Mouse (Mus musculus) hindlimb bud, embryonic 11.5 days (tissue): ENCODE measurements around the gene Hook1.
A peak's percentile ranks its signal among the peaks of the same experiment; 100 is the strongest.
"Not testable (repeated sequence)": the region's sequence is repeated elsewhere in the genome, so short reads cannot be mapped to it uniquely, and the experiment has no call there.

ENCODE experiments used
- DNase-seq: peaks from one replicate; pipeline ENCODE4 v3.0.0-alpha.2; 2012; ENCODE audit warnings: low read depth, low spot score; ENCODE audit errors: extremely low spot score

The Hook1 gene

DNA sequence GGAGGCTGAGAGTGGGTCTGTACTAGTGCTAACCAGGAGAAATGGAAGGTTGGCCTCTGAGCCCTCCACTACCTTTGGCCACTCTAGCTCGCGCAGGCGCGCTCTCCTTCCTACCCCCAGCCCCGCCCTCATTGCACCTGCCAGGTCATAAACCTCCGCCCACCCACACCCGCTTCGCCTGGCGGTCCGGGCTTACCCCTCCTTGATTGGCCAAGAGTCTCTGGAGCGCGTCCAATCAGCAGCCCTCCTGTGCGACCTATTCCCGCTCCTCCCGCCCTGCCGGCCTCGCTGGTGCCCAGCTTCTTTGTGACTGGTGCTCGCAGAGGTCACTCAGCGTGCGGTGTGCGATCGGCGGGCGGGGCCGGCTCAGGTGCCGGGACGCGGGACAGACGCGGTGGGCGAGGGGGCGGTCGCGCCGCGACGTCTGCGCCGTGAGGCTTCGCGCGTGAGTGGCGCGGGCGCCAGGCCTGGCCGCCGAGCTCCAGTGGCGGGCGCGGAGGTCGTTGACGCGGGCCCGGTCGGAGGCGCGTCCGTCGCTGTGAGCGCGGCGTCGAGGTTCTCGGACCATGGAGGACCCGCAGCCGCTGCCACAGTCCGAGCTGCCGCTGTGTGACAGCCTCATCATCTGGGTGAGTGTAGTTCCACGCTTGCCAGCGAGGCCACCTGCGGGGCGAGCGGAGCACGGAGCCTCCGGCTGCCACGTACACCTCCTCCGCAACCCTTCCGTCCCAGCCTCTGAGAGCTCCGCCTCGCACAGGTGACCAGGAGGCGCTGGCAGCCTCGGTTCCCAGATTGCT lies at the start of gene Hook1:
Gene Hook1, plus strand, starts transcription at position 313 of the 797 bp plus-strand sequence.
- peak; percentile 68 for DNase-seq

DNA sequence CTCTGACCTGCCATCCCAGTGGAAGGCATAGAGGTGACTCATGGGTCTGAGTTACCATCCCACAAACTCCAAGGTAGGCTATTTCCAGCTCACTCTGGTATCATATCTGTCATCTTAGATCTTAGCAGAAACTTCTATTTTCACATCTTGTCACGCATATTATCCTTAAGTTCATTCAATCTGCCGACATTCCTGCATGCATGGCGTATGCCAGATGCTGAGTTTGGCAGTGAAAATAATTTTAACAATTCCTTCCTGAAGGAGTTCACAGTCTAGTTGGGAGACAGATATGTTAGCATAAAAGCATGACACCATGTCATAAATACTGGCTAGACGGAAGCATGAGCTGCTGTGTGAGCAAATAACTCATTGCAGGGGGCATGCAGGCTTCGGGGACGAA lies 49.3 kb upstream of the Hook1 start:
- DNase-seq: no peak

GRCm38 (mm10) chr4:95920448-95920847 lies 46.6 kb upstream of the Hook1 start:
- no peak for DNase-seq

DNA sequence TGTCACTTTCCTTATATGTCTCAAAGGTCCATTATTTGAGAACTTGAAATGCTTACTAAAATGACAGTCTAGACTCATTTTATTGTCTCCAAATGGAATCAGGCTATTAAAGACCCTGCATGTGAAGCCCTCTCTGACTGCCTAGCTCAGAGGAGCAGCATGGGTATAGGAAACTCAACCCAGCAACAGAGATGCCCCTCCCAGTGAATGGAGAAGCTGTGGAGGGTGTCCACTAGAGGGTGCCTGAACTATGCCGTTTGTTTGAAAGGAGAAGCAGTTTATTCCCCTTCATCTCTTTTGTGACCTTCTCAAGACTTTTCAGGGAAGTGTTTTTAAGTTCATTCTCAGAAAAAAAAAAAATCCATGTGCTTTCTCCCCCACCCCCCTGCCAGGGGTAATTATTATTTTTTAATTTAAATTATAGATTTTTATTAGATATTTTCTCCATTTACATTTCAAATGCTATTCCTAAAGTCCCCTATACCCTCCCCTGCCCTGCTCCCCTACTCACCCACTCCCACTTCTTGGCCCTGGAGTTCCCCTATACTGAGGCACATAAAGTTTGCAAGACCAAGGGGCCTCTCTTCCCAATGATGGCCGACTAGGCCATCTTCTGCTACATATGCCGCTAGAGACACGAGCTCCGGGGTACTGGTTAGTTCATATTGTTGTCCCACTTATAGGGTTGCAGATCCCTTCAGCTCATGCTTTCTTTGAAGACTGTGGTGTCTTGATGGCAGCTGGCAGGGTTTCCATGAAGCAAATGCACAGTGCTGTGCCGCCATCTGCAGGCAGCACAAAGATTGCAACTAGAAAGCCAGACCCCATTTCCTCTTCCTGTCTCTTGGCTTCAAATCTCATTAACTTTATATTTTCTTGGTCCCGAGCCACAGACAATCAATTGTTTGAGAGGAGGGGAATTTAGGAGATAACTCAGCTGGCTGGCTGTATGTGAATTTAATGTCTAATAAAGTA lies 42.5 kb upstream of the Hook1 start:
- DNase-seq: peak; percentile 30

DNA sequence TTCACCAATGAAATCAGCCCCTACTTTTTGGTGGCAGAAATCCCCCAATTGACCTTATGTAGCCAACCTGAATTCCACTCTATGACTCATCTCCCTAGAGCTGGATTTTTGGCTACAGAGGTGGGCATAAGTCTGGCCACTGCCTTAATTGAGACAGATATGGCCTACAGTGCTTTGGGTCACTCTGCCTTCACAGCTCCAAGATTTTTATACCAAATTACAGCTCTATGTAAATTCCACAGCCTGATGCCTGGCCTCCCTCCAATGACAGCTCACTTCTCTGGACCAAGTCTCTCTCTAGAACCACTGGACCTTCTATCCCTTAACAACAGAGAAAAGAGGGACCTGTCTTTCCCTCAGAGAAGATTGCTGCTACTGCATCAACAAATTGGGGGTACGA lies 38.2 kb upstream of the Hook1 start:
- DNase-seq: no peak

GRCm38 (mm10) chr4:95929936-95930335 lies 37.1 kb upstream of the Hook1 start:
- DNase-seq: no peak

- DNase-seq: no peak
These were observed 35.7 kb upstream of the Hook1 start for GRCm38 (mm10) chr4:95931331-95931730.

DNA sequence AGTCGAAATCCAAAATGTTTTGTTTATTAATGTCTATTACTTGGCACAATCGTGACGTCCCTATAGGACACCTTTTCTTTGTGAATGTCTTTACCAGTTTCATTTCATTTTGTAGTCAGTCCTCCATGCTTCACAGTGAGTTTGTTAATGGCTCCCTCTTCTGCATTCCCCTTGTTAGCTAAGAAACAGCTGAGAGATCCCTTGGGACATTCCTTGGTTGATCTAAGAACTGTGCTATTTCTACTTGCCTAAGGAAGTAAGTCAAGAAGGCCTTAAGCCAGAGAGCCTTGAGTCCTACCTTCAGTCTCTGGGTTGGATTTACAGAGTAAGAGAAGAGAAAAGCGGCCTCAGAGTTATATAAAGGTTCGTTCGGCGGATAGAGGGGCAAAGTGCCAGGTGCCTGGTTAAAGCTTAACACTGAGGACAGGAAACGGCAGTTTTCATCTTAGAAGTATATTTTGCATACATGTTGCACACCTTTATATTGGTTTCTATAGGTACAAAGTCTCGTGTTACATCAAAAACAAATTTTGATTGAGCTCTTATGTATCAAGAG lies 33.2 kb upstream of the Hook1 start:
- no peak for DNase-seq

DNA sequence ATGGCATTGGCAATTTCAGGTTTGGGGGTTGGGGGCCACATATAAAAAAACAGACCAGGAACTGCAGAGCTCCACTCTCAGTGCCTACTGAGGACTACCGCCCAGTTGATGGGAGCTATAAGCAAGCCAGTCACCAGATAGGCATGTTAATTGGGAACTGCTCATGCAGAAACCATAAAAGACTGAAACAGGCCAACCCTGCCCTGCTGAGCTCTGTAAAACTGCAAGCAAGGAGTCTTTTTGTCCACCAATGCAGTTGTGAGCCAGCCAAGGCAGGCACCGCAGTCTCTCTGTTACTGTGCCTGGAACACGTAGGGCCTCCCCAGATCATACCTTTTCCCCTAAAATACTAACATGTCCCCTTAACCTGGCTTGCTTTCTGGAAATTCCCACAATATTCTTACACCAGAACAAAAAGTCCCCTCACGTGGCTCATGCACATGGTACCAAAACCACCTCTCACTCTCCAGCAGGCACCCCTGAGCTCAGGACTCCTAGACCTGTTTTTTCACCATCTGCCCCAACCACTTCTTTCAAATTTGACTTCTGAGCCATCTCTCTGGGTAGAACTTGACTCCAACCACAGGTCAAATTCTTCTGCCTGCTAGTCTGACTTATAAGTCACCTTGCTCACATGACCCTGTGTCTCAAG lies 32.5 kb upstream of the Hook1 start:
- no peak for DNase-seq

DNA sequence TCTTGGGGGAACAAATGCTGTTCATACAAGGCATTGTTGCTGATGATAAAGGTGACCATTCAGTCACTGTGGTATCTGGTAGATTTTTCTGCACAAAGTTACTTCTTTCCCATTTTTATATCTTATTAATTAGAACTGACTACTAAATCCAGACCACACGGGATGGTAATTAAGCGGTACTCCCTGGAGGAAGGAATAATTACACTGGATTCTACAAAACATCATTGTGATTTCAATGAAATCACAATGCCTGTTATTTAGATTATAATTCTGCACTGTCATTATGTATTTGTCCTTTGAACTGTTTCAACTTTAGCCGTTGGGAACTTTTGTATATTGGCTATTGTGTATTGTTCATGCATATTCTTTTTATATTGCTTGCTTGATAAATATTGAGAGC lies 28.3 kb upstream of the Hook1 start:
- DNase-seq: no peak

DNA sequence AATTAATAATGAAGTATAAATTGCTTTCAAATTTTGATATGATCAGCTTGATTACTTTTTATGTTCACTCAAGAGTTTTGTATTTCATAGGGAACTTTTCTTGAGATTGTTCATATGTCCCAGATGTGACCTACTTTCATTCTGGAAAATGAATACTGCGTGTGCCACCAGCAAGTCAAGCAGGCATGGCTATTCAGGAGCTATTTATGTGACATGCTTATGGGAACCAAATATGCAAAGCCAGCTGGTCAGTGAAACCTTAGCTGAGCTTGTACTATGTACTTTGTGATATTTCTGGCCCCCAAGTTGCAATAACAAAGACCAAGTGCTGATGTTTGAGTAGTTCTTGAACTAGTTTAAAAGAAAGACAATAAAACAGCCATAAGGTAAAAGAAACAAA lies 19.1 kb upstream of the Hook1 start:
- no peak for DNase-seq

GRCm38 (mm10) chr4:95953328-95953727 lies 13.7 kb upstream of the Hook1 start:
- DNase-seq: no peak

DNA sequence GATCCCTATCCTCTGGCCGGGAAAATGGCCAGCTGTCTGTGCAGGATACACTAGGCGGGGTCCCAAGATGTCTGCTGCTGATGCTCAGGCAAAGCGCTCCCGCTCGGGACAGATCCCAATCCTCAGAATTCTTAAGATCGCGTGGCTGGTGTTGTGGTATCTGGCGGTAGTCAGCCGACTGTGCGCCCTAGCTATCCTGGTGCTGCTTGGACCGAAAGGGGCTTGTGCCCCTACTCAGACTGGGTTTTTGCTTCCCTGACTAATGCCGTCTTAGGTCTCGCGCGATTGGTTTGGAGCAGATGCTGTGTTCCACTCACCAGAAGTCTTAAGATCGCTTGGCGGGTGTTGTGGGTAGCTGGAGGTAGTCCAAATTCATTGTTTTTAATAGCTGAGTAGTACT lies 15.2 kb downstream of the Hook1 start:
- not testable (repeated sequence) for DNase-seq

DNA sequence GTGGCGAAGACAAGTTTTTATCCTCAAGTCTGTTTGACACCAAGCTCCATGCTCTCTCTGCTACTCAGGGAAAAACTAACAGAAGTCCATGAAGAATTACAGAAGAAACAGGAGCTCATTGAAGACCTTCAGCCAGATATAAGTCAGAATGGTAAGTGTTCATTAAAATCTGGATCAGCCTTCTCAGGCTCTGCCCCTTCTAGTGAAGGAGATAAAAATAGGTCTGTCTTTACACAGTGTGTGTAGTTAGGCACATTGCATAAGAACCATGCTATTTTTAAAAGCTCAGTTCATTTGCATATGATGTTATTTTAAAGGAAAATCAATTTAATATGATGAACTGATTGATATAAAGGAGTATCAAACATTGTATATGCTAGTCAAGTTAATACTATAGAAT lies 49.8 kb downstream of the Hook1 start:
- DNase-seq: no peak

- DNase-seq: peak; percentile 2
These were observed 55.8 kb downstream of the Hook1 start for GRCm38 (mm10) chr4:96022803-96023202.

DNA sequence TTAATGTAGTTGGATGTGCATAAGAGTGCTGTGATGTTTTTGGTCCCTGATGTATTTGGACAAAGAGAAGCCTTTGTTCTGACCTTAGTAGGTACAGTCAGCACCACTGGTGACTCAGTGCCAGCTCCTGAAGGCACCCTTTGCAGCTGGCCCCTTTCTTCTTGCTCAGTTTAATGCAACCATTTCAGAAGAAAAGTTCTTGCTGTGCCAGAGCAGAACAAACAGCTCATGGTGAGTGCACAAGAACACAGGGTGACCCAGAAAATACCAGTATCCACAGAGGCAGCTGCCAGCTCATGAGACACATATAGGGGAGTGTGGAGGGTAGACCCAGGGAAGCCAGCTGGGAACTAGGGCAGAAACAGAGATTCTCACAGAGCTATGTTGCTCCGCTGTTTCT lies 61.4 kb downstream of the Hook1 start:
- DNase-seq: no peak

DNA sequence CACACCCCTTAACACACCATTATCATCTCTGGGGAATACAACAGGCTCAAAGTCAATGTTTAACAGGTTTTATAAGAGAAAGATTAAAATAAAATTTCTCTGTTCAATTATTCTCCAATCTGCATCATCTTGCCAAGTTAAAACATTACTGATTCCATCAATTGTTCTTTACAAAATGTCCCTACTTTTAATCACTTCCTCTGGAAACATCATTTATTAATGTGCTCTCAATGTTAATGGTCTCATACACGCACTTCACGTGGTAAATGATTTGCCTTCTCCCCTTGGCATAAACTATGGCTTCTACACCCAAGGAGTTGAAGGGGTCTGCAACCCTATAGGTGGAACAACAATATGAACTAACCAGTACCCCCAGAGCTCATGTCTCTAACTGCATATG lies 93.1 kb downstream of the Hook1 start:
- DNase-seq: no peak

DNA sequence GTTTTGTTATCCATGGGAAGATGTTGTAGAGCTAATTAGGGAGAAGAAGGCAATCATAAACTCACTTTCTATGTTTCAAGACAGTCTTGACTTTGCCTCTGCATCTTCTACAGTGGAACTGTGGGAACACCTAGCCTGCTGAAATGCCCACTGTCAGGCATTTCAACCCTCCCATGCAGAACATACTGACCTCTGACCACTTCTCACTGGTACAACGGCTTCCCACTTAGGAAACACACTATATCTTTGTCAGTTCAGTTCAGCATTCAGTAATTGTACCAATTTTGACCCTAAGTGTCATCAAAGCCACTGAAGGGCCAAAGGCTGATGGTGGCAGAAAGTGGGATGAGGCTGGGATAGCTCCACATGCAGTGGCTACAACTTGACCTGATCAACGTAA lies 95.0 kb downstream of the Hook1 start:
- DNase-seq: no peak
